Mouse (Mus musculus) megakaryocyte, embryonic 14.5 days (primary cell): ENCODE results near the gene 4933405O20Rik. TPM values are rescaled to one million over a fixed set of nuclear protein-coding genes. Genes with fewer than 3 reads are reported as not detected.
A peak's percentile ranks its signal among the peaks of the same experiment; 100 is the strongest.

ENCODE experiments used
- H3K27me3 ChIP-seq: replicated peaks from 2 replicates; pipeline ENCODE3; 2012; ENCODE audit warnings: inconsistent platforms
- H3K36me3 ChIP-seq: replicated peaks from 2 replicates; pipeline ENCODE3; 2012; ENCODE audit warnings: low read length, inconsistent platforms, mixed read lengths
- H3K4me1 ChIP-seq: 2 replicates; pipeline ENCODE4 v1.6.1; 2012; ENCODE audit warnings: inconsistent platforms
- H3K4me3 ChIP-seq: replicated peaks from 2 replicates; pipeline ENCODE3; 2012; ENCODE audit warnings: moderate library complexity, mild to moderate bottlenecking, inconsistent platforms
- H3K9me3 ChIP-seq: 2 replicates; pipeline ENCODE4 v1.6.1; 2012; ENCODE audit warnings: inconsistent platforms
- FLI1 ChIP-seq: IDR thresholded peaks from 2 replicates; pipeline ENCODE4 v1.6.1; 2012; ENCODE audit warnings: low read length, inconsistent platforms, mixed read lengths
- GATA1 ChIP-seq: IDR thresholded peaks from 3 replicates; pipeline ENCODE4 v1.6.1; 2012; ENCODE audit warnings: mixed read lengths, low read length, inconsistent platforms, borderline replicate concordance
- polyA plus RNA-seq: library from polyadenylated mRNA; stranded (reverse); fragments of >175 nt; gene quantifications from 2 replicates; pipeline ENCODE4 v1.2.3, GENCODE M21; 2012; ENCODE audit warnings: low replicate concordance; ENCODE audit not compliant: insufficient read depth

Gene 4933405O20Rik
- not detected in 2 replicates for polyA plus RNA-seq

DNA sequence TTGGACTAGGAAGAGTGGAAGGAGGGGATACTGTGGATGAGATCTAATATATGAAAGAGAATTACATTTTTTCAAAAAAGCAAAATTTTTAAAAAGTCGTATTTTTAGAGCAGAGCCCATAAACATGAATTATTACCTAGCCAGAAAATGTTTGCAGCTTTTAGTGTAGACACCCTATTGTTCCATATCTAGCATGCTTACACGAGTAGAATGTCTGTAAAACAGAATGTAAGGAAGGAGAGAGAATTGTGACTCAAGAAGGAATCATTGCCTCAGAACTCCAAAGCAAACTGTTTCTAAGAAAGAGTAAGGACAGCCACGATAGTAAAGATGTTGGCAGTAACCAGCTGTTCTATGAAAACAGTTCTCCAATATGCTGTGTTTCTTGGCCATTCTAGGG is at the start of gene 4933405O20Rik:
Gene 4933405O20Rik (plus strand): TSS at position 301 of the 400 bp plus-strand sequence.
- no peak for TF ChIP-seq GATA1
- Histone ChIP-seq H3K27me3 (no peaks in the 10 kb centered on the region), H3K4me1 (no peaks in the 10 kb centered on the region), H3K4me3 (no peak within 1 kb of the TSS), H3K9me3 (peaks cover 8% of the 10 kb centered on the region), H3K36me3 (no peaks in the 10 kb centered on the region)

DNA sequence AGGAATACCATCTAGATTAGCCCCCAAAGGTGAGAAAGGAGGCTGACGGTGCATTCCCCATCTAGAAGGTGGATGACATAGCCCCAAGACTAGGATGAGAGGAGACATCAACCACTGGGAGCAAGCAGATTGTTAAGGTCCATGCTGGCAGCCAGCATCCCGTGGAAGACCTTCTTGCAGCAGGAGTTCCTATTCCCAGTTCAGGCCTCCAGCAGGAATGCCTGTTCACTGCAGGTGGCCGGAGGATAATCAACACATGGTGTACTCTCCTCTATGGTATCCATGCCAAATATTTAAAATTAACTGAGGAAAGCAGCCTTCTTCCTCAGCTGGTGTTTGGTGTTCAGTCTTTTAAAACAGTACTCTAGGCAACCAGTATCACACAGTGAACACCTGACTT is 49.4 kb upstream of the 4933405O20Rik start:
- H3K4me1 ChIP-seq, result no peaks in the 10 kb centered on the region

GRCm38 (mm10) chr7:50551426-50551825 is 47.6 kb upstream of the 4933405O20Rik start:
- no peak overlapping the region for H3K4me3 ChIP-seq
- peaks cover 4% of the 10 kb centered on the region; the same call in 1 of the 2 replicates for H3K9me3 ChIP-seq
- H3K27me3 ChIP-seq, result no peaks in the 10 kb centered on the region
- TF ChIP-seq GATA1, result no peak
- TF ChIP-seq FLI1, result no peak
- no peaks in the 10 kb centered on the region for H3K4me1 ChIP-seq
- no peaks in the 10 kb centered on the region for H3K36me3 ChIP-seq

More for the DNA sequence above, 49.4 kb upstream of the 4933405O20Rik start:
- peak overlapping the region; percentile 23 for H3K4me3 ChIP-seq
- TF ChIP-seq GATA1 (no peak), FLI1 (no peak)
- peaks cover 4% of the 10 kb centered on the region; the same call in 1 of the 2 replicates for H3K9me3 ChIP-seq
- no peaks in the 10 kb centered on the region for H3K36me3 ChIP-seq
- H3K27me3 ChIP-seq, result no peaks in the 10 kb centered on the region

DNA sequence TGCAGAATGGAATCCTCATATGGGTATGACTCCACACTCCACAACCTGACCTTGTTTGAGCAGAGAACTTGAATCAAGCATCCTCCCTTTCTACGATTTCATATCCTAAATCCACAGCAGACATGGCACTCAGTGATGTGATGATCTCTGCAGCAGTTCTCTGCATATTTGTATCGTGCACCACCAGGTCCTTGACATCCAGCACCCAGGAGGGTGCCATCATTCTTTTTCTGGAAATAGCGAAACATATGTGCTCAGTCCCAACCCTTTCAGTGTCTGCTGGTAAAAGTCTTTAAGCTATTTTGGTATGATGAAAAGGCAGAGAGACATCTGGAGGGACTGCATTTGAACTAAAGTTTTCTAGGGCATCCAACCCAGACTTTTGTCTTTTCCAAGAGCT is 36.3 kb upstream of the 4933405O20Rik start:
- H3K9me3 ChIP-seq, result peaks cover 3% of the 10 kb centered on the region; the same call in 1 of the 2 replicates

DNA sequence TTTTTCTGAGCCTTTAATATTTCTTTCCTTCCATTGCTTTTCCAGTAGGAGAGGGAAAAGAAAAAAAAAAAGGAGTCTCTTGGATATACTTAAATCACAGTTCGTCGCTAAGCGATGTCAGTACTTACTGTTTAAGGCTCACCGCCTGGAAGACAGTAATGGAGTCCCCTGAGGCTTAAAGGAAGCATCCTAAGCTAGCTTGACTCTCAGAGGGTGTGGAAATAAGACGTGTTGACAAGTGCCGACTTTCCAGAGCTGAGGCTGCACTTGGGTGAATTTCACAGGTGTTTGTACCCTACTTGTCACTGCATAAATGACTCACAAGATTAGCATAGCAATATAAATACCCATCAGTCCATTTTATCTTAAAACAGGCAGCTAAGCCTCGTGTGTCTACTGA is 25.1 kb upstream of the 4933405O20Rik start:
- H3K4me3 ChIP-seq, result no peak overlapping the region
- TF ChIP-seq FLI1 (no peak), GATA1 (no peak)
- H3K36me3 ChIP-seq, result no peaks in the 10 kb centered on the region
- no peaks in the 10 kb centered on the region for H3K4me1 ChIP-seq
- H3K27me3 ChIP-seq, result no peaks in the 10 kb centered on the region
- peaks cover 11% of the 10 kb centered on the region for H3K9me3 ChIP-seq

More for the DNA sequence above, 36.3 kb upstream of the 4933405O20Rik start:
- no peaks in the 10 kb centered on the region for H3K36me3 ChIP-seq
- no peak overlapping the region for H3K4me3 ChIP-seq
- no peaks in the 10 kb centered on the region for H3K4me1 ChIP-seq
- H3K27me3 ChIP-seq, result no peaks in the 10 kb centered on the region
- no peak for TF ChIP-seq FLI1
- no peak for TF ChIP-seq GATA1

GRCm38 (mm10) chr7:50588642-50589424 is 10.2 kb upstream of the 4933405O20Rik start:
- no peak for TF ChIP-seq FLI1
- TF ChIP-seq GATA1, result no peak

DNA sequence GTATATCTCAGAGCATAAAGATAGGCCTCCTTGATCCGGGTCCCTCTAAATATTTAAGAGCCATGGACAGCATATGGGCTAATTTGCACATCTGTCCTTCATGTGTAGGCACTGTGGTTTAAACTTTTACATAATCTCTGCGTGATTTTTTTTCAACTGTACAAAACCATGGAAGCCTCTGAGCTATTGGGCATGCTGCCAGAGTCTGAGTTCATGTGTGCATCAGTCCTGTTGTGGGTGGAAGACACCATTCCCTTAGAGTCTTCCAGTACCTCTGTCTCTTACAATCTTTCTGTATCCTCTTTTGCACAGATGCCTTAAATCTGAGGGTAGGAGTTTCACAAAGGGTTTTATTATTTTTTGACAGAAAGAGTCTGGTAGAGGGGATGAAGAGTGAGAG is 15.1 kb downstream of the 4933405O20Rik start:
- Histone ChIP-seq H3K36me3 (no peaks in the 10 kb centered on the region), H3K4me3 (no peak overlapping the region), H3K9me3 (no peaks in the 10 kb centered on the region), H3K4me1 (no peaks in the 10 kb centered on the region), H3K27me3 (no peaks in the 10 kb centered on the region)
- no peak for TF ChIP-seq GATA1
- TF ChIP-seq FLI1, result no peak

More at GRCm38 (mm10) chr7:50588642-50589424, 10.2 kb upstream of the 4933405O20Rik start:
- no peaks in the 10 kb centered on the region for H3K27me3 ChIP-seq
- H3K9me3 ChIP-seq, result peaks cover 8% of the 10 kb centered on the region; the same call in 1 of the 2 replicates
- H3K4me3 ChIP-seq, result no peak overlapping the region
- no peaks in the 10 kb centered on the region for H3K36me3 ChIP-seq
- no peaks in the 10 kb centered on the region for H3K4me1 ChIP-seq

DNA sequence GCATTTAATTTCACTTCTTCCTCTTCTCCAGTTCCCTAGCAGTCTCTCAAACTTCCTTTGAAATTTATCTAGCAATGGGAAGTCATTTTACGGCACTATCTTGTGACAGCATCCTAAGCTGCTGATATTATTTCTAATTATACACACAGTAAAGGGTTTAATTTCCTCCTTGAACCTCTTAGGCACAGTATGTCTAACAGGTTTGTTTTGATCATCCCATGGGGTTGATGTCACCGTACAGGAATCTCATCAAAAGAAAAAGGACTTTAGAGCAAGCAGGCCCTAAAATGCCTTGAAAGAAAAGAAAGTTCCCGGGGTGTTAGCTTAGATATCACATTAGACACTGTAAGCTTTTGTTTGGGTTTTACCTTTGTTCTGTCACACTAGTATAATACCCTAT is 30.2 kb downstream of the 4933405O20Rik start:
- Histone ChIP-seq H3K4me1 (no peaks in the 10 kb centered on the region), H3K27me3 (no peaks in the 10 kb centered on the region), H3K4me3 (no peak overlapping the region), H3K9me3 (no peaks in the 10 kb centered on the region; the same call in 1 of the 2 replicates), H3K36me3 (no peaks in the 10 kb centered on the region)
- TF ChIP-seq FLI1, result no peak
- TF ChIP-seq GATA1, result no peak

GRCm38 (mm10) chr7:50633147-50633546 is 34.2 kb downstream of the 4933405O20Rik start:
- no peak for TF ChIP-seq GATA1
- Histone ChIP-seq H3K36me3 (no peaks in the 10 kb centered on the region), H3K9me3 (no peaks in the 10 kb centered on the region; the same call in 1 of the 2 replicates), H3K4me1 (no peaks in the 10 kb centered on the region), H3K4me3 (no peak overlapping the region), H3K27me3 (no peaks in the 10 kb centered on the region)
